Mouse (Mus musculus): ENCODE measurements around the gene Kcnc1.

GRCm38 (mm10) chr7:46417467-46417866 is 21.2 kb downstream of the Kcnc1 start:
- TF ChIP-seq CTCF (IDR thresholded peaks at IDR 0.05; ENCODE audit: low read depth) (no peak), EP300 (optimal IDR thresholded peaks at IDR 0.05) (no peak)
